Mouse (Mus musculus): ENCODE measurements around the gene Slc8b1.

GRCm38 (mm10) chr5:120566681-120567252 is 55.8 kb downstream of the Slc8b1 start:
- TF ChIP-seq CTCF (IDR thresholded peaks at IDR 0.05; ENCODE audit: low read depth, low read length), result no peak
- no peak for TF ChIP-seq POLR2A (IDR thresholded peaks at IDR 0.05; ENCODE audit: extremely low read depth, insufficient read depth, low read length)
